Mouse (Mus musculus): ENCODE results near the gene Vps50. TPM values are rescaled to one million over a fixed set of nuclear protein-coding genes. Genes with fewer than 3 reads are reported as not detected.
A peak's percentile ranks its signal among the peaks of the same experiment; 100 is the strongest.
"Not testable (repeated sequence)": the region's sequence is repeated elsewhere in the genome, so short reads cannot be mapped to it uniquely, and the experiment has no call there.

Gene Vps50
- polyA plus RNA-seq, 1 experiment from 2014 or later = 55.8 TPM

DNA sequence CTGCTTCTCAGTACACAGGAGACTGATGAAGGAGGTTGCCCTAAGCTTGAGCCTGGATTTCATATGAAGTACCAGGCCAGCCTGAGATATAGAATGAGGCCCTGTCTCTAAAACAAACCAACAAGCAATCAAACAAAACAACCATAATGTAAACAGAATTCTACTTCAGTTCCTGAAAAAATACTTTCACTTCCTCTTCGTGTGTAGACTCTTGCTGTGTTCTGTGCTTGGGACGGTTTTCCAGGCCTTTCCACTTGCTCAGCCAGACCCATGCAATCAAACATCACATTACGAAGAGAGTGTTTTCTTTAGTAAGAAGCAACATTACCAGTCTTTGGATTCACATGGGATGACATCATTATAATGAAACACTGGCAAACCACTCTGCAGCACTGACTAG lies 16.5 kb upstream of the Vps50 start:
- DNase-seq (ENCODE audit: low spot score) (no peak), ATAC-seq (ENCODE audit: low FRiP score) (no peak)
- no peaks in the 10 kb centered on the region for H3K36me3 ChIP-seq (replicated peaks; ENCODE audit: control insufficient read depth, insufficient read depth)
- H3K27me3 ChIP-seq (ENCODE audit: control insufficient read depth, insufficient read depth, low read length) = no peaks in the 10 kb centered on the region
- 89% methylated on average over 3 of the region's 3 CpGs for WGBS
- H3K9me3 ChIP-seq (ENCODE audit: control insufficient read depth, low read length) = no peaks in the 10 kb centered on the region
- H3K4me3 ChIP-seq (replicated peaks; ENCODE audit: low read length) = no peak overlapping the region
- no peak overlapping the region for H3K27ac ChIP-seq
- no peaks in the 10 kb centered on the region for H3K4me1 ChIP-seq (replicated peaks; ENCODE audit: control insufficient read depth, insufficient read depth, low read length)
- no peak overlapping the region for H3K4me2 ChIP-seq (replicated peaks)
- no peak overlapping the region for H3K9ac ChIP-seq

DNA sequence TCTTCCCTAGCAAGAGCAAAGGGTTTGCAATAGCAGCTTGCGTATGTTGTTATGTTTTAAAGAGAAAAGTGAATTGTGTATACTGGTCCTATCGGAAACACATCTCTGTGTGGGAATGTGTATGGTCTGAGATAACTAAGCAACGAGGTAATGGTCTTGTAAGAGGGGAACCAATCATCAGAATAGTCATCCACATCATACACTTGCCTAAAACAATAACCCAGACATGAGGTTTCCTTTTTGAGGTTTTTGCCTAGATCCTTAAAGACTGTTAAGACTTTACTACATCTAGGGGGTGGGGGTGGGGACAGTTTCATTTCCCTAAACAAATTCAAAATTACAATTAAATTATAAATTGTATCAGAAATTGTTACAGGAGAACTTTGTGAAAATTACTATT lies 13.0 kb upstream of the Vps50 start:
- no peak overlapping the region for H3K4me3 ChIP-seq (replicated peaks; ENCODE audit: low read length)
- H3K4me2 ChIP-seq (replicated peaks) = no peak overlapping the region
- no peaks in the 10 kb centered on the region for H3K27me3 ChIP-seq (ENCODE audit: control insufficient read depth, insufficient read depth, low read length)
- no peaks in the 10 kb centered on the region for H3K4me1 ChIP-seq (replicated peaks; ENCODE audit: control insufficient read depth, insufficient read depth, low read length)
- H3K36me3 ChIP-seq (replicated peaks; ENCODE audit: control insufficient read depth, insufficient read depth) = no peaks in the 10 kb centered on the region
- no peak for DNase-seq (ENCODE audit: low spot score)
- no peak for ATAC-seq (ENCODE audit: low FRiP score)
- H3K9ac ChIP-seq = no peak overlapping the region
- no peaks in the 10 kb centered on the region for H3K9me3 ChIP-seq (ENCODE audit: control insufficient read depth, low read length)
- H3K27ac ChIP-seq = no peak overlapping the region
- WGBS = 87% methylated on average over 3 of the region's 3 CpGs

DNA sequence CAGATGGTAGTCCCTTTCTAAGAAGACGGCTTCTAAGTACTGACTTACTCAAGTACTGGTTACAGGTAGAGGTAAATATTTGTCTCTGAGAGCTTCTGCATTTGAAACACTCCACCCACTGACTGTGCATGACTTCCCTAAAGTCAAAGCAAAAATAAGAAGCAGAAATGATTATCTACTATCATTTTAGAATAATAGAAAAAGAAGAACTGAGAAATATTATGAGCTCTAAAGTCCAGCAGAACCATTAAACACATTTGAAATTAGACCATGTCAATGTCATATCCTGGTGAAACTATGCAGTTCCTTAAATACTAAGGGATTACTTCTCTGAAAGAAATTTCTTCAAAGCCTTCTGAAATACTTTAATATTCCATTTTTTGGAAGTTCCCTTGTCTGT lies 10.8 kb upstream of the Vps50 start:
- WGBS = 94% methylated on average over 1 of the region's 1 CpGs
- H3K4me2 ChIP-seq (replicated peaks) = no peak overlapping the region
- H3K4me1 ChIP-seq (replicated peaks; ENCODE audit: control insufficient read depth, insufficient read depth, low read length) = no peaks in the 10 kb centered on the region
- DNase-seq (ENCODE audit: low spot score) = no peak
- H3K27ac ChIP-seq = no peak overlapping the region
- H3K27me3 ChIP-seq (ENCODE audit: control insufficient read depth, insufficient read depth, low read length) = no peaks in the 10 kb centered on the region
- no peak overlapping the region for H3K4me3 ChIP-seq (replicated peaks; ENCODE audit: low read length)
- H3K9me3 ChIP-seq (ENCODE audit: control insufficient read depth, low read length) = no peaks in the 10 kb centered on the region
- H3K36me3 ChIP-seq (replicated peaks; ENCODE audit: control insufficient read depth, insufficient read depth) = no peaks in the 10 kb centered on the region
- ATAC-seq (ENCODE audit: low FRiP score) = no peak
- H3K9ac ChIP-seq = no peak overlapping the region

DNA sequence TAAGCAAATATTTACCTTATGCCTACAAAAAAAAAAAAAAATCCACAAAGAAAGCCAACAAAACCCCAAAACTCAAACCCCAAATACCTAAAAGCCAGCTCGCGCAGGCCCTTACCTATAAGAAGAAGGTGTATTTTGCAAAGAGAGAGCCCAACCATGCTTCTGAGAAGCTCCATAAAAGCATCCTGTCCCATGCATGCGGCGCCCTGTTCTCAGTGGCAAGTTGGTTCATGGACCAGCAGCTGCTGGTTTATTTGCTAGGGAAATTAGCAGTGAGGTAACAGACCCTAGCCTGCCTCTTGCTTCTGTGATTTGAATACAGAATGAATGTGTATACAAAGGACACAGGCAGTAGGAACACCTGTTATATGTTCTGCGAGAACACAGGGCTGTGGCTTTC lies 3.9 kb upstream of the Vps50 start:
- H3K9me3 ChIP-seq (ENCODE audit: control insufficient read depth, low read length) = no peaks in the 10 kb centered on the region
- 79% methylated on average over 5 of the region's 5 CpGs for WGBS
- H3K36me3 ChIP-seq (replicated peaks; ENCODE audit: control insufficient read depth, insufficient read depth) = no peaks in the 10 kb centered on the region
- ATAC-seq (ENCODE audit: low FRiP score) (no peak), DNase-seq (ENCODE audit: low spot score) (no peak)
- H3K4me2 ChIP-seq (replicated peaks) = no peak overlapping the region
- H3K4me3 ChIP-seq (replicated peaks; ENCODE audit: low read length) = no peak overlapping the region
- no peak overlapping the region for H3K27ac ChIP-seq
- no peaks in the 10 kb centered on the region for H3K27me3 ChIP-seq (ENCODE audit: control insufficient read depth, insufficient read depth, low read length)
- H3K4me1 ChIP-seq (replicated peaks; ENCODE audit: control insufficient read depth, insufficient read depth, low read length) = peaks cover 8% of the 10 kb centered on the region; the same call in 1 of the 2 replicates
- H3K9ac ChIP-seq = no peak overlapping the region

DNA sequence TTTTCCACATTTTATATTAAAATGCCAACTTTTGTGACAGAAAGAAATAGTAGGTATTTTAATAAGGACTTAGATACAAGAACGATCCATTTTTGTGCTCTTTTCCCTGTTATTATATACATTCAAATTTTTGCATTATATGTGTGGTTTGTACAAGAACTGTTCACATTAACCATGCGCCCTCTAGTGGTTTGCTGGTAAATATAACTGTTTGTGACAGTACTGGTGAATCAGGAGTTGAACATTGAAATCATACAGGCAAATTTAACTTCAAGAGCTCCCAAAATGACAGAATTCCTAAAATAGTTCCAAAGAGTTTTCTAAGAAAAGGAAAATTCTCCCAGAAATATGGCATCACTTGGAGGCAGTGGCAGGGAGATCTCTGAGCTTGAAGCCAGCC lies 2.0 kb upstream of the Vps50 start:
- Histone ChIP-seq H3K4me2 (replicated peaks) (no peak overlapping the region), H3K9me3 (ENCODE audit: control insufficient read depth, low read length) (no peaks in the 10 kb centered on the region), H3K4me3 (replicated peaks; ENCODE audit: low read length) (no peak overlapping the region), H3K36me3 (replicated peaks; ENCODE audit: control insufficient read depth, insufficient read depth) (no peaks in the 10 kb centered on the region), H3K27ac (no peak overlapping the region), H3K9ac (no peak overlapping the region), H3K27me3 (ENCODE audit: control insufficient read depth, insufficient read depth, low read length) (no peaks in the 10 kb centered on the region), H3K4me1 (replicated peaks; ENCODE audit: control insufficient read depth, insufficient read depth, low read length) (peaks cover 13% of the 10 kb centered on the region; the same call in 1 of the 2 replicates)
- DNase-seq (ENCODE audit: low spot score) (peak; percentile 87), ATAC-seq (ENCODE audit: low FRiP score) (no peak)
- WGBS = 4% methylated on average over 2 of the region's 2 CpGs

DNA sequence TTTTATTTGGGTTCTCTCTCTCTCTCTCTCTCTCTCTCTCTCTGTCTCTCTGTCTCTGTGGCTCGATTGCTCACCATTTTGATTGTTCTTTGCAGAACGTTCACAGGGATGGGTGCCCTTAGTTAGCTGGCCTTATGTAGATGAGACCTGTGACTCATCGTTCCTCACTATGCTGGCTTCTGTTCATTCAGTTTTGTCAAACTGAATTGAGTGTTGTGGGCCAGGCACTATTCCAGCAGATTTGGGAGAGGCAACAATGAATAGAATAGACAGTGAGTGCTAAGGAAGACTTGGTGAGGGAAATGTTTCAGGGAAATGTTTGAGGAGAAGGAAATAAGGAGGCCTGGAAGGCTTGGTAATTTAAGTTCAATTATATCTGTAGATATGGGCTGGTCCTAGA lies 2.1 kb downstream of the Vps50 start:
- 90% methylated on average over 3 of the region's 3 CpGs for WGBS
- Histone ChIP-seq H3K9ac (no peak overlapping the region), H3K36me3 (replicated peaks; ENCODE audit: control insufficient read depth, insufficient read depth) (no peaks in the 10 kb centered on the region; the same call in 1 of the 2 replicates), H3K4me2 (replicated peaks) (no peak overlapping the region), H3K27ac (no peak overlapping the region), H3K9me3 (ENCODE audit: control insufficient read depth, low read length) (no peaks in the 10 kb centered on the region), H3K4me1 (replicated peaks; ENCODE audit: control insufficient read depth, insufficient read depth, low read length) (peaks cover 13% of the 10 kb centered on the region; the same call in 1 of the 2 replicates), H3K27me3 (ENCODE audit: control insufficient read depth, insufficient read depth, low read length) (no peaks in the 10 kb centered on the region), H3K4me3 (replicated peaks; ENCODE audit: low read length) (no peak overlapping the region)
- DNase-seq (ENCODE audit: low spot score) = no peak
- ATAC-seq (ENCODE audit: low FRiP score) = no peak

DNA sequence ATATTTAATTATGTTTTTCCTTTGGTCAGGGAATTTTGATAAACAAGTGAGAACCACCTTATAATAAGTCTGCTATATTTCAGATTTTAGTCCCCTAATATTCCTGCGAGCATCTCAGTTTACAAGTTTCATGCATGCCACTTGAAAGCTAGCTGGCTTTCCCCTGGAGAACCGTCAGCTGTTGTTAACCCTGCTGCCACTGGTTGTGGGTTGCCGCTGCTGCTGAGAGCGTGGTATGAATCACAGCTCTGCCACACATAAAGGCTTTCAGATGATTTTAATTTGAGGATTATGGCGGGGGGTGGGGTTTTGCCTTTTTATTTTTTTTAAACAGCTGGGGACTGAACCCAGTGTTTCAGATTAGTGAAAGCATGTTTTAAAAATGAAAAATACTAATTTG lies 7.1 kb downstream of the Vps50 start:
- Histone ChIP-seq H3K9me3 (ENCODE audit: control insufficient read depth, low read length) (no peaks in the 10 kb centered on the region), H3K4me3 (replicated peaks; ENCODE audit: low read length) (no peak overlapping the region), H3K36me3 (replicated peaks; ENCODE audit: control insufficient read depth, insufficient read depth) (no peaks in the 10 kb centered on the region; the same call in 1 of the 2 replicates), H3K4me1 (replicated peaks; ENCODE audit: control insufficient read depth, insufficient read depth, low read length) (peaks cover 2% of the 10 kb centered on the region; the same call in 1 of the 2 replicates), H3K4me2 (replicated peaks) (no peak overlapping the region), H3K27me3 (ENCODE audit: control insufficient read depth, insufficient read depth, low read length) (no peaks in the 10 kb centered on the region), H3K9ac (no peak overlapping the region), H3K27ac (no peak overlapping the region)
- no peak for ATAC-seq (ENCODE audit: low FRiP score)
- no peak for DNase-seq (ENCODE audit: low spot score)
- 70% methylated on average over 5 of the region's 5 CpGs for WGBS

DNA sequence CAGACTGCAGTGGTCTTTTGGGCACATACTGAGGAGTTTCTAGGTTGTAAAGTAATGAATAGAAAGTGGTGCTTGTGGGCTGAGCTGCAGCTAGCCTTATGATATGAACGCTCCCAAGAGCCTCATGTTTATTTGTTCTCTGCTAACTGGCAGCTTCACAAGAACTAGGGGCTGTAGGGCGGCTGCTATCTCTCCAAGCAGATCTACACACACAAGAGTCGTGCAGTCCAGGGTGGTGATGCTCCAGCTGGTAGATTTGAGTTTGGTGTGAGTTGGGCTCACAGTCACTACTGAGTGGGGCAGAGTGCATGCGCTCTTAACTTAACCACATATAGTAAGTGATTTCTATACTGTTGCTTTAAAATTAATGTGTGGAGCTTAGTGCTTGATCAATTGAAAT lies 8.9 kb downstream of the Vps50 start:
- WGBS = 80% methylated on average over 4 of the region's 4 CpGs
- Histone ChIP-seq H3K4me3 (replicated peaks; ENCODE audit: low read length) (no peak overlapping the region), H3K27ac (no peak overlapping the region), H3K36me3 (replicated peaks; ENCODE audit: control insufficient read depth, insufficient read depth) (no peaks in the 10 kb centered on the region; the same call in 1 of the 2 replicates), H3K27me3 (ENCODE audit: control insufficient read depth, insufficient read depth, low read length) (no peaks in the 10 kb centered on the region), H3K4me1 (replicated peaks; ENCODE audit: control insufficient read depth, insufficient read depth, low read length) (peaks cover 18% of the 10 kb centered on the region), H3K4me2 (replicated peaks) (no peak overlapping the region), H3K9me3 (ENCODE audit: control insufficient read depth, low read length) (no peaks in the 10 kb centered on the region), H3K9ac (no peak overlapping the region)
- no peak for ATAC-seq (ENCODE audit: low FRiP score)
- DNase-seq (ENCODE audit: low spot score) = no peak

DNA sequence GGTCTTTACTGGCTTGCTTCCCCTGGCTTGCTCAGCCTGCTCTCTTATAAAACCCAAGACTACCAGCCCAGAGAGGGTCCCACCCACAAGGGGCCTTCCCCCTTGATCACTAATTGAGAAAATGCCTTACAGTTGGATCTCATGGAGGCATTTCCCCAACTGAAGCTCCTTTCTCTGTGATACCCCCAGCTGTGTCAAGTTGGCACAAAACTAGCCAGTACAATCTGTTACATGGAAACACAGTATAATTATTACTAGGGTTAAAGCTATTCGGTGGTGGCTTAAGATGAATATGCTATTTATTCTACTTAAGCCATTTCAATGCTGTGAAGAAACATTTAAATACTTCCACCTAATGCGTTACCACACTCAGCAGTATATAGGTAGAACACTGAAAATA lies 10.0 kb downstream of the Vps50 start:
- ATAC-seq (ENCODE audit: low FRiP score); H3K36me3 ChIP-seq (replicated peaks; ENCODE audit: control insufficient read depth, insufficient read depth): not testable (repeated sequence)

DNA sequence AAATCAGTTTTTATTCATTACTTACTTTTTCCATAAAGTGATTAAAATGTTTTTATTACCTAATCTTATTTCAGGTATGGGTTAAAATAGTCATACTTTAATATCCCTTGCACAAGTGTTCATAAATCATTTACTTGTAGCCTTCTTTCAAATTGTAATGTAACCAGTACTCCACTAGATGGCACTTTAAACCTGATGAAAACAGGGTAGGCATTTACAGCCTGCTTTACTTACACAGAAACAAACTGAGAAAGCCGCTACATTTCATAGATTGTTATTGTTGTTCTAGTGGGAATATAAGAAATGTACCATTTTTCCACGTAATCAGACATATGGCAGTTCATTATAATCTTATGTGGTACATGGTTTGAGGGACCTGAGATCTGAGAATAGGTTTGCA lies 11.6 kb downstream of the Vps50 start:
- 8% methylated on average over 2 of the region's 2 CpGs for WGBS
- H3K27ac ChIP-seq = no peak overlapping the region
- peak; percentile 83 for DNase-seq (ENCODE audit: low spot score)

More for the DNA sequence above, 10.0 kb downstream of the Vps50 start:
- peaks cover 25% of the 10 kb centered on the region for H3K4me1 ChIP-seq (replicated peaks; ENCODE audit: control insufficient read depth, insufficient read depth, low read length)
- H3K4me3 ChIP-seq (replicated peaks; ENCODE audit: low read length); H3K27me3 ChIP-seq (ENCODE audit: control insufficient read depth, insufficient read depth, low read length); H3K9ac ChIP-seq; DNase-seq (ENCODE audit: low spot score); H3K27ac ChIP-seq; H3K9me3 ChIP-seq (ENCODE audit: control insufficient read depth, low read length); H3K4me2 ChIP-seq (replicated peaks): not testable (repeated sequence)
- WGBS = 86% methylated on average over 2 of the region's 2 CpGs

More for the DNA sequence above, 11.6 kb downstream of the Vps50 start:
- Histone ChIP-seq H3K4me1 (replicated peaks; ENCODE audit: control insufficient read depth, insufficient read depth, low read length) (peaks cover 25% of the 10 kb centered on the region), H3K27me3 (ENCODE audit: control insufficient read depth, insufficient read depth, low read length) (no peaks in the 10 kb centered on the region), H3K9me3 (ENCODE audit: control insufficient read depth, low read length) (no peaks in the 10 kb centered on the region), H3K4me3 (replicated peaks; ENCODE audit: low read length) (no peak overlapping the region), H3K36me3 (replicated peaks; ENCODE audit: control insufficient read depth, insufficient read depth) (no peaks in the 10 kb centered on the region; the same call in 1 of the 2 replicates), H3K9ac (no peak overlapping the region), H3K4me2 (replicated peaks) (no peak overlapping the region)
- ATAC-seq (ENCODE audit: low FRiP score) = 0 out of 2 replicates have a peak, but pooled peaks have one; percentile 31
